Mouse (Mus musculus): ENCODE data around the gene Adcyap1r1. TPM values are rescaled to one million over a fixed set of nuclear protein-coding genes. Genes with fewer than 3 reads are reported as not detected.

Adcyap1r1 gene
- polyA plus RNA-seq, 1 experiment from 2014 or later: 30.5 TPM

GRCm38 (mm10) chr6:55453548-55453947 lies 1.8 kb downstream of the Adcyap1r1 start:
- no peaks in the 10 kb centered on the region for H3K36me3 ChIP-seq
- H3K27ac ChIP-seq (replicated peaks): no peak overlapping the region
- WGBS: 50% methylated on average over 1 of the region's 1 CpGs
- peak overlapping the region; percentile 73 for H3K9ac ChIP-seq (replicated peaks)
- no peaks in the 10 kb centered on the region for H3K9me3 ChIP-seq
- H3K27me3 ChIP-seq: peaks cover 33% of the 10 kb centered on the region
- no peak for ATAC-seq (ENCODE audit: low FRiP score, low read depth)
- H3K4me2 ChIP-seq (replicated peaks): peak overlapping the region; percentile 83
- peak overlapping the region; percentile 53 for H3K4me3 ChIP-seq
- peaks cover 45% of the 10 kb centered on the region for H3K4me1 ChIP-seq

- H3K4me3 ChIP-seq: no peak overlapping the region
- ATAC-seq (ENCODE audit: low FRiP score, low read depth): no peak
- H3K36me3 ChIP-seq: peaks cover 9% of the 10 kb centered on the region; the same call in 1 of the 2 replicates
- H3K27me3 ChIP-seq: peaks cover 19% of the 10 kb centered on the region
- peaks cover 40% of the 10 kb centered on the region for H3K4me1 ChIP-seq
- WGBS: 87% methylated on average over 5 of the region's 5 CpGs
- H3K9me3 ChIP-seq: no peaks in the 10 kb centered on the region
- no peak overlapping the region for H3K4me2 ChIP-seq (replicated peaks)
- H3K27ac ChIP-seq (replicated peaks): no peak overlapping the region
- H3K9ac ChIP-seq (replicated peaks): no peak overlapping the region
These were observed 3.9 kb downstream of the Adcyap1r1 start for GRCm38 (mm10) chr6:55455641-55456040.

GRCm38 (mm10) chr6:55457727-55458126 lies 5.9 kb downstream of the Adcyap1r1 start:
- Histone ChIP-seq H3K27me3 (peaks cover 19% of the 10 kb centered on the region), H3K4me1 (peaks cover 34% of the 10 kb centered on the region), H3K4me3 (no peak overlapping the region), H3K9ac (replicated peaks) (no peak overlapping the region), H3K36me3 (peaks cover 22% of the 10 kb centered on the region), H3K4me2 (replicated peaks) (no peak overlapping the region), H3K27ac (replicated peaks) (no peak overlapping the region), H3K9me3 (no peaks in the 10 kb centered on the region)
- no peak for ATAC-seq (ENCODE audit: low FRiP score, low read depth)
- whole genome bisulfite sequencing: 78% methylated on average over 7 of the region's 7 CpGs

- 30% methylated on average over 1 of the region's 1 CpGs for WGBS
- H3K36me3 ChIP-seq: peaks cover 22% of the 10 kb centered on the region
- H3K4me2 ChIP-seq (replicated peaks): no peak overlapping the region
- no peak overlapping the region for H3K4me3 ChIP-seq
- no peak for ATAC-seq (ENCODE audit: low FRiP score, low read depth)
- H3K27ac ChIP-seq (replicated peaks): no peak overlapping the region
- H3K27me3 ChIP-seq: peaks cover 14% of the 10 kb centered on the region
- H3K9me3 ChIP-seq: no peaks in the 10 kb centered on the region
- H3K4me1 ChIP-seq: peaks cover 29% of the 10 kb centered on the region
- no peak overlapping the region for H3K9ac ChIP-seq (replicated peaks)
These were observed 6.4 kb downstream of the Adcyap1r1 start for GRCm38 (mm10) chr6:55458156-55458555.

GRCm38 (mm10) chr6:55459545-55460397 lies 8.0 kb downstream of the Adcyap1r1 start:
- H3K4me2 ChIP-seq (replicated peaks): no peak overlapping the region
- peaks cover 32% of the 10 kb centered on the region for H3K36me3 ChIP-seq
- WGBS: 83% methylated on average over 20 of the region's 20 CpGs
- no peak overlapping the region for H3K9ac ChIP-seq (replicated peaks)
- ATAC-seq (ENCODE audit: low FRiP score, low read depth): no peak
- 0 out of 2 replicates have a peak, but pooled peaks cover 6% of the 10 kb centered on the region for H3K27me3 ChIP-seq
- no peak overlapping the region for H3K4me3 ChIP-seq
- H3K27ac ChIP-seq (replicated peaks): no peak overlapping the region
- no peaks in the 10 kb centered on the region for H3K9me3 ChIP-seq
- peaks cover 13% of the 10 kb centered on the region for H3K4me1 ChIP-seq

- peaks cover 8% of the 10 kb centered on the region for H3K4me1 ChIP-seq
- no peak overlapping the region for H3K4me2 ChIP-seq (replicated peaks)
- peaks cover 35% of the 10 kb centered on the region for H3K36me3 ChIP-seq
- H3K9ac ChIP-seq (replicated peaks): no peak overlapping the region
- 73% methylated on average over 5 of the region's 5 CpGs for WGBS
- H3K27me3 ChIP-seq: no peaks in the 10 kb centered on the region
- no peak overlapping the region for H3K4me3 ChIP-seq
- no peak for ATAC-seq (ENCODE audit: low FRiP score, low read depth)
- no peaks in the 10 kb centered on the region for H3K9me3 ChIP-seq
- no peak overlapping the region for H3K27ac ChIP-seq (replicated peaks)
These were observed 9.4 kb downstream of the Adcyap1r1 start for GRCm38 (mm10) chr6:55461141-55461540.

- Histone ChIP-seq H3K27me3 (no peaks in the 10 kb centered on the region), H3K36me3 (peaks cover 35% of the 10 kb centered on the region), H3K4me1 (peaks cover 14% of the 10 kb centered on the region), H3K4me2 (replicated peaks) (no peak overlapping the region), H3K9ac (replicated peaks) (no peak overlapping the region), H3K4me3 (no peak overlapping the region), H3K27ac (replicated peaks) (no peak overlapping the region), H3K9me3 (no peaks in the 10 kb centered on the region)
- ATAC-seq (ENCODE audit: low FRiP score, low read depth): no peak
- 83% methylated on average over 2 of the region's 2 CpGs for WGBS
These were observed 9.9 kb downstream of the Adcyap1r1 start for GRCm38 (mm10) chr6:55461678-55462077.

GRCm38 (mm10) chr6:55462394-55462793 lies 10.6 kb downstream of the Adcyap1r1 start:
- Histone ChIP-seq H3K36me3 (peaks cover 35% of the 10 kb centered on the region), H3K4me1 (peaks cover 16% of the 10 kb centered on the region), H3K27me3 (no peaks in the 10 kb centered on the region), H3K4me3 (no peak overlapping the region), H3K27ac (replicated peaks) (no peak overlapping the region), H3K9me3 (no peaks in the 10 kb centered on the region), H3K4me2 (replicated peaks) (no peak overlapping the region), H3K9ac (replicated peaks) (no peak overlapping the region)
- no peak for ATAC-seq (ENCODE audit: low FRiP score, low read depth)
- 75% methylated on average over 1 of the region's 1 CpGs for WGBS

GRCm38 (mm10) chr6:55463966-55464365 lies 12.2 kb downstream of the Adcyap1r1 start:
- H3K4me1 ChIP-seq: peaks cover 16% of the 10 kb centered on the region
- peaks cover 42% of the 10 kb centered on the region for H3K36me3 ChIP-seq
- no peak overlapping the region for H3K9ac ChIP-seq (replicated peaks)
- no peak overlapping the region for H3K4me3 ChIP-seq
- WGBS: 89% methylated on average over 7 of the region's 7 CpGs
- no peak for ATAC-seq (ENCODE audit: low FRiP score, low read depth)
- H3K27ac ChIP-seq (replicated peaks): no peak overlapping the region; the same call in 1 of the 2 replicates
- no peaks in the 10 kb centered on the region for H3K9me3 ChIP-seq
- H3K27me3 ChIP-seq: no peaks in the 10 kb centered on the region
- no peak overlapping the region for H3K4me2 ChIP-seq (replicated peaks)

- no peak for ATAC-seq (ENCODE audit: low FRiP score, low read depth)
- H3K4me3 ChIP-seq: no peak overlapping the region
- no peak overlapping the region for H3K9ac ChIP-seq (replicated peaks)
- no peaks in the 10 kb centered on the region for H3K9me3 ChIP-seq
- peaks cover 48% of the 10 kb centered on the region for H3K36me3 ChIP-seq
- no peaks in the 10 kb centered on the region for H3K27me3 ChIP-seq
- no peak overlapping the region for H3K27ac ChIP-seq (replicated peaks)
- no peak overlapping the region for H3K4me2 ChIP-seq (replicated peaks)
- H3K4me1 ChIP-seq: peaks cover 12% of the 10 kb centered on the region
- whole genome bisulfite sequencing: 82% methylated on average over 4 of the region's 4 CpGs
These were observed 13.5 kb downstream of the Adcyap1r1 start for GRCm38 (mm10) chr6:55465311-55465710.

- no peak overlapping the region for H3K4me3 ChIP-seq
- peaks cover 12% of the 10 kb centered on the region for H3K4me1 ChIP-seq
- ATAC-seq (ENCODE audit: low FRiP score, low read depth): peak; percentile 61
- H3K36me3 ChIP-seq: peaks cover 45% of the 10 kb centered on the region
- no peaks in the 10 kb centered on the region for H3K9me3 ChIP-seq
- H3K27me3 ChIP-seq: no peaks in the 10 kb centered on the region
- no peak overlapping the region for H3K4me2 ChIP-seq (replicated peaks)
- peak overlapping the region; percentile 30 for H3K27ac ChIP-seq (replicated peaks)
- no peak overlapping the region for H3K9ac ChIP-seq (replicated peaks)
These were observed 14.6 kb downstream of the Adcyap1r1 start for GRCm38 (mm10) chr6:55466301-55466761.

- no peak for ATAC-seq (ENCODE audit: low FRiP score, low read depth)
- no peak overlapping the region for H3K4me2 ChIP-seq (replicated peaks)
- no peak overlapping the region for H3K4me3 ChIP-seq
- no peak overlapping the region for H3K27ac ChIP-seq (replicated peaks)
- peaks cover 14% of the 10 kb centered on the region for H3K4me1 ChIP-seq
- H3K9ac ChIP-seq (replicated peaks): no peak overlapping the region
- H3K9me3 ChIP-seq: no peaks in the 10 kb centered on the region
- WGBS: 91% methylated on average over 5 of the region's 5 CpGs
- peaks cover 59% of the 10 kb centered on the region for H3K36me3 ChIP-seq
- H3K27me3 ChIP-seq: no peaks in the 10 kb centered on the region
These were observed 18.9 kb downstream of the Adcyap1r1 start for GRCm38 (mm10) chr6:55470691-55471090.
